Mouse (Mus musculus): Measurements from ENCODE around the gene Rims1.

Rims1 gene

GRCm38 (mm10) chr1:22252873-22253272, 552.9 kb downstream of the Rims1 start:
- no peak for DNase-seq (ENCODE audit: low spot score in 2 of 2)

GRCm38 (mm10) chr1:22248898-22249386, 556.9 kb downstream of the Rims1 start:
- no peak for DNase-seq (ENCODE audit: low spot score in 2 of 2)

DNA sequence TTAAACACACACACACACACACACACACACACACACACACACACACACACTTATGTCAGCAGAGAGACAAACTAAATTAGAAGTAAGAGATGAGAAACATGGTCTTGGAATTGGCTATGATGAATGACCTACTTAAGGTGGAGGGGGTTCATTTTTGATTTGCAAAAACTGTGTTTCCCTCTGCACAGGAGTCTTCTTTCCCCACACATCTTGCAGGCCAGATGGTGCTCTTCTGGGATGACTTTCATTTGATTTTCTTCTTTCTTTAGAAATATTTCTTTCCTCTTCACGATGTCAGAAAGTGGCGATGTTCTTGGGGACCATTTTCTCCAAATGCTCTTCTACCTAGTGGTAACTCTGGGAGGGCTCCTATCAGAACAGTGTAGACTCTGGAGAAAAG, 560.0 kb downstream of the Rims1 start:
- DNase-seq (ENCODE audit: low spot score in 2 of 2): no peak

Measured in urinary bladder, postnatal 36 days (tissue).